Mouse (Mus musculus) kidney, adult 2 months (tissue): ENCODE data around the gene Proca1.

Experiments used
- CTCF ChIP-seq: fragments of 200-500 bp; conservative IDR thresholded peaks from 2 replicates; pipeline ENCODE4 v1.5.1; 2011; ENCODE audit warnings: low read depth, mild to moderate bottlenecking, control low read depth, low read length, moderate library complexity, mixed read lengths; ENCODE audit not compliant: insufficient read depth, insufficient read length
- POLR2A ChIP-seq: fragments of 200-500 bp; IDR thresholded peaks from one replicate; pipeline ENCODE4 v1.6.1; 2011; ENCODE audit warnings: low read depth, low read length, control low read depth

DNA sequence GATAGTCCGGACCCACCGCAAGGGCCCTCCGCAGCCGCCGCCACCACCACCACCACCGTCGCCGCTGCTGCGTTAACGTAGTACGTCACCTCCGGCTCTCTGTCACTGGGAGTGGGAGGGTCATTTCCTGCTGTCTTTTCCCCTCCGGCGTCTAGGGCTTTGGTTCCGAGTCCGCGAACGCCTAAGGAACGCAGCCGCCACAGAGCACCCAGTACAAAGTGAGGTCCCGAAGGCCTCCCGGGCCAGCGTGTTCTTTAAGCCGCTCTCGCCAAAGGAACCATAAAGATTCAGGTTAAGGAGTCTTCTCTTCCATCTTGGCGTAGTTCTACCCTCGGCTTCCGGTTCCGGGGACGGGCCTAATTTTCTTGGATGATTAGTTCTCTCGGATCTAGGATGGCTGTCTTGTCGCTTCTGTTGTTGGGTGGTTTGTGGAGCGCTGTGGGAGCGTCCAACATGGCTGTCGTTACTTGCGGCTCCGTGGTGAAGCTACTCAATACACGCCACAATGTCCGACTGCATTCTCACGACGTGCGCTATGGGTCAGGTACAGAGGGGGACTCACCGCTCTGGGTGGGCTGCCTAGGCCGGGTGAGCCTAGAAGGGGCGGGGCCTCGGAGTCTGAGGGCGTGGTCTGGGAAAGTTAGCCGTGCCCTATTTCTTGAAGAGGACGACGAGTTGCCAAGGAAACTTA lies 52.6 kb downstream of the Proca1 start, which contains the start of the genes Sdf2 and Supt6:
- TF ChIP-seq CTCF (no peak), POLR2A (peak; percentile 33)
